Comparison of ENCODE assay signal across 23 mouse cellular contexts in genomic region chr9:22355919-22356318, GRCm38 (mm10). TPM values are rescaled to one million over a fixed set of nuclear protein-coding genes. Genes with fewer than 3 reads are reported as not detected.
"Had no signal": no experiment of that assay in that cellular context is flagged by ENCODE, and none has a peak within 500 bp of the region (broad histone marks: within the 10 kb centered on the region; RNA-seq: fewer than 3 reads in every experiment).

No protein-coding gene starts in this region.

- H3K27ac ChIP-seq: limb, embryonic 12.5 days; limb, embryonic 15.5 days; liver, embryonic 14.5 days; midbrain, embryonic 10.5 days; midbrain, embryonic 13.5 days; neural tube, embryonic 13.5 days; stomach, embryonic 15.5 days had no signal

- DNase-seq: kidney, postnatal 14 days; kidney, postnatal 4 days; left cerebral cortex, postnatal 4 days; liver, postnatal 0 days; lung, embryonic 14.5 days; lung, postnatal 36 days; retina, postnatal 1 day; right cerebral cortex, postnatal 25 days; spleen, adult 18-20 months; thymus, postnatal 36 days had no signal

- H3K27me3 ChIP-seq: limb, embryonic 12.5 days; limb, embryonic 15.5 days; megakaryocyte, embryonic 14.5 days; midbrain, embryonic 13.5 days; neural tube, embryonic 13.5 days; stomach, embryonic 15.5 days had no signal

- H3K9ac ChIP-seq: limb, embryonic 12.5 days; limb, embryonic 15.5 days; liver, embryonic 14.5 days; liver, postnatal 0 days; lung, embryonic 14.5 days; midbrain, embryonic 13.5 days; neural tube, embryonic 13.5 days; stomach, embryonic 15.5 days had no signal

- H3K4me3 ChIP-seq: limb, embryonic 12.5 days; limb, embryonic 15.5 days; megakaryocyte, embryonic 14.5 days; midbrain, embryonic 10.5 days; midbrain, embryonic 13.5 days; myocyte; neural tube, embryonic 13.5 days; stomach, embryonic 15.5 days had no signal

- H3K9me3 ChIP-seq: limb, embryonic 12.5 days; limb, embryonic 15.5 days; megakaryocyte, embryonic 14.5 days; midbrain, embryonic 10.5 days; midbrain, embryonic 13.5 days; neural tube, embryonic 13.5 days; stomach, embryonic 15.5 days had no signal

- ATAC-seq: liver, postnatal 0 days; lung, postnatal 0 days; midbrain, embryonic 13.5 days; midbrain, embryonic 16.5 days had no signal

- H3K4me2 ChIP-seq: limb, embryonic 12.5 days; limb, embryonic 15.5 days; liver, embryonic 11.5 days; lung, embryonic 14.5 days; midbrain, embryonic 13.5 days; neural tube, embryonic 13.5 days; stomach, embryonic 15.5 days had no signal

- H3K4me1 ChIP-seq: limb, embryonic 12.5 days; limb, embryonic 15.5 days; megakaryocyte, embryonic 14.5 days; midbrain, embryonic 10.5 days; midbrain, embryonic 13.5 days; neural tube, embryonic 13.5 days; stomach, embryonic 15.5 days had no signal

RNA-seq across cellular contexts. Expression of gene 9530077C05Rik, which starts 55.4 kb away (rescaled TPM):
- total RNA-seq: monocyte, adult 5-6 weeks had no signal
